Mouse (Mus musculus) heart, embryonic 10.5 days (tissue): Measurements from ENCODE around the gene Kcng3. TPM values are rescaled to one million over a fixed set of nuclear protein-coding genes. Genes with fewer than 3 reads are reported as not detected.

ENCODE experiments used
- DNase-seq: peaks from one replicate; pipeline ENCODE4 v3.0.0-alpha.2; 2017; ENCODE audit warnings: low spot score
- H3K27ac ChIP-seq: fragments of 300-500 bp; sonication (generic); 2 replicates; pipeline ENCODE4 v1.5.1; 2016; ENCODE audit warnings: mild to moderate bottlenecking
- H3K27me3 ChIP-seq: fragments of 300-500 bp; sonication (generic); 2 replicates; pipeline ENCODE4 v1.6.1; 2016; ENCODE audit warnings: mild to moderate bottlenecking; ENCODE audit not compliant: poor library complexity, insufficient read depth, severe bottlenecking
- H3K36me3 ChIP-seq: fragments of 300-500 bp; sonication (generic); 2 replicates; pipeline ENCODE4 v1.6.1; 2016; ENCODE audit warnings: mild to moderate bottlenecking, moderate library complexity
- H3K4me1 ChIP-seq: fragments of 300-500 bp; sonication (generic); 2 replicates; pipeline ENCODE4 v1.6.1; 2016; ENCODE audit warnings: mild to moderate bottlenecking
- H3K4me3 ChIP-seq: fragments of 300-500 bp; sonication (generic); 2 replicates; pipeline ENCODE4 v1.5.1; 2016; ENCODE audit warnings: mild to moderate bottlenecking, moderate library complexity
- H3K9me3 ChIP-seq: fragments of 300-500 bp; sonication (generic); 2 replicates; pipeline ENCODE4 v1.6.1; 2016; ENCODE audit warnings: mild to moderate bottlenecking, moderate library complexity
- WGBS: fragments of 180-500 bp; shearing (Covaris S2); methylation state at CpG from one replicate; pipeline ENCODE4 v1.1.7; 2016; 5-methylcytosine and 5-hydroxymethylcytosine counted together
- polyA plus RNA-seq: library from polyadenylated mRNA; unstranded; fragments of >200 nt; fragmentation: Nextera tagmentation; extraction: Ambion mirVana; gene quantifications from 2 replicates; pipeline ENCODE4 v1.2.1, GENCODE M21; 2016

Kcng3 gene
- polyA plus RNA-seq, 1 experiment from 2014 or later = not detected

GRCm38 (mm10) chr17:83600976-83601375 lies 30.7 kb downstream of the Kcng3 start:
- 85% methylated on average over 12 of the region's 12 CpGs for WGBS
- no peaks in the 10 kb centered on the region for H3K27me3 ChIP-seq
- no peaks in the 10 kb centered on the region for H3K4me1 ChIP-seq
- no peak overlapping the region for H3K4me3 ChIP-seq
- no peaks in the 10 kb centered on the region for H3K36me3 ChIP-seq
- no peak overlapping the region for H3K27ac ChIP-seq
- no peak for DNase-seq
- no peaks in the 10 kb centered on the region for H3K9me3 ChIP-seq

GRCm38 (mm10) chr17:83595966-83596365 lies 35.7 kb downstream of the Kcng3 start:
- Histone ChIP-seq H3K4me3 (no peak overlapping the region), H3K27ac (no peak overlapping the region), H3K36me3 (no peaks in the 10 kb centered on the region), H3K4me1 (no peaks in the 10 kb centered on the region), H3K27me3 (no peaks in the 10 kb centered on the region), H3K9me3 (no peaks in the 10 kb centered on the region)
- DNase-seq = no peak
- 81% methylated on average over 7 of the region's 7 CpGs for WGBS

GRCm38 (mm10) chr17:83594526-83594925 lies 37.2 kb downstream of the Kcng3 start:
- 67% methylated on average over 8 of the region's 8 CpGs for WGBS
- no peaks in the 10 kb centered on the region for H3K27me3 ChIP-seq
- H3K4me1 ChIP-seq = no peaks in the 10 kb centered on the region
- no peaks in the 10 kb centered on the region for H3K36me3 ChIP-seq
- no peaks in the 10 kb centered on the region for H3K9me3 ChIP-seq
- DNase-seq = no peak
- no peak overlapping the region for H3K4me3 ChIP-seq
- H3K27ac ChIP-seq = no peak overlapping the region

GRCm38 (mm10) chr17:83593396-83593795 lies 38.3 kb downstream of the Kcng3 start:
- WGBS = 88% methylated on average over 10 of the region's 10 CpGs
- Histone ChIP-seq H3K27ac (no peak overlapping the region), H3K4me1 (no peaks in the 10 kb centered on the region), H3K4me3 (no peak overlapping the region), H3K27me3 (no peaks in the 10 kb centered on the region), H3K36me3 (no peaks in the 10 kb centered on the region), H3K9me3 (no peaks in the 10 kb centered on the region)
- no peak for DNase-seq

- Histone ChIP-seq H3K27ac (no peak overlapping the region), H3K9me3 (no peaks in the 10 kb centered on the region), H3K36me3 (no peaks in the 10 kb centered on the region), H3K27me3 (no peaks in the 10 kb centered on the region), H3K4me3 (no peak overlapping the region), H3K4me1 (no peaks in the 10 kb centered on the region)
- DNase-seq = no peak
- 80% methylated on average over 6 of the region's 6 CpGs for WGBS
Observed at GRCm38 (mm10) chr17:83588663-83589341, 42.9 kb downstream of the Kcng3 start.

- 85% methylated on average over 8 of the region's 8 CpGs for WGBS
- DNase-seq = no peak
- no peaks in the 10 kb centered on the region for H3K9me3 ChIP-seq
- no peak overlapping the region for H3K27ac ChIP-seq
- H3K27me3 ChIP-seq = no peaks in the 10 kb centered on the region
- H3K36me3 ChIP-seq = no peaks in the 10 kb centered on the region
- H3K4me3 ChIP-seq = no peak overlapping the region
- no peaks in the 10 kb centered on the region for H3K4me1 ChIP-seq
Observed at GRCm38 (mm10) chr17:83587731-83588130, 44.0 kb downstream of the Kcng3 start.

GRCm38 (mm10) chr17:83582585-83582984 lies 49.1 kb downstream of the Kcng3 start:
- no peak overlapping the region for H3K4me3 ChIP-seq
- no peak for DNase-seq
- H3K9me3 ChIP-seq = no peaks in the 10 kb centered on the region
- no peaks in the 10 kb centered on the region for H3K27me3 ChIP-seq
- H3K27ac ChIP-seq = no peak overlapping the region
- no peaks in the 10 kb centered on the region for H3K4me1 ChIP-seq
- no peaks in the 10 kb centered on the region for H3K36me3 ChIP-seq
- WGBS = 47% methylated on average over 2 of the region's 2 CpGs

- no peak for DNase-seq
- Histone ChIP-seq H3K4me1 (no peaks in the 10 kb centered on the region), H3K27ac (no peak overlapping the region), H3K27me3 (no peaks in the 10 kb centered on the region), H3K36me3 (no peaks in the 10 kb centered on the region), H3K9me3 (no peaks in the 10 kb centered on the region), H3K4me3 (no peak overlapping the region)
- WGBS = 87% methylated on average over 5 of the region's 5 CpGs
Observed at GRCm38 (mm10) chr17:83580734-83581133, 51.0 kb downstream of the Kcng3 start.

- H3K27me3 ChIP-seq = no peaks in the 10 kb centered on the region
- 80% methylated on average over 11 of the region's 11 CpGs for WGBS
- H3K4me3 ChIP-seq = no peak overlapping the region
- DNase-seq = no peak
- peaks cover 5% of the 10 kb centered on the region for H3K4me1 ChIP-seq
- no peaks in the 10 kb centered on the region for H3K9me3 ChIP-seq
- no peaks in the 10 kb centered on the region for H3K36me3 ChIP-seq
- H3K27ac ChIP-seq = no peak overlapping the region
Observed at GRCm38 (mm10) chr17:83576810-83577371, 54.8 kb downstream of the Kcng3 start.

- H3K27me3 ChIP-seq = no peaks in the 10 kb centered on the region
- H3K4me3 ChIP-seq = no peak overlapping the region
- no peak overlapping the region for H3K27ac ChIP-seq
- WGBS = 89% methylated on average over 8 of the region's 8 CpGs
- DNase-seq = no peak
- no peaks in the 10 kb centered on the region for H3K9me3 ChIP-seq
- no peaks in the 10 kb centered on the region for H3K36me3 ChIP-seq
- H3K4me1 ChIP-seq = peaks cover 5% of the 10 kb centered on the region
Observed at GRCm38 (mm10) chr17:83574615-83575014, 57.1 kb downstream of the Kcng3 start.

GRCm38 (mm10) chr17:83573128-83573527 lies 58.6 kb downstream of the Kcng3 start:
- H3K27me3 ChIP-seq = no peaks in the 10 kb centered on the region
- no peak overlapping the region for H3K27ac ChIP-seq
- no peak for DNase-seq
- peaks cover 5% of the 10 kb centered on the region for H3K4me1 ChIP-seq
- no peaks in the 10 kb centered on the region for H3K9me3 ChIP-seq
- H3K36me3 ChIP-seq = no peaks in the 10 kb centered on the region
- H3K4me3 ChIP-seq = no peak overlapping the region
- whole genome bisulfite sequencing = 62% methylated on average over 6 of the region's 6 CpGs

- Histone ChIP-seq H3K9me3 (no peaks in the 10 kb centered on the region), H3K4me3 (no peak overlapping the region), H3K27me3 (no peaks in the 10 kb centered on the region), H3K27ac (no peak overlapping the region), H3K4me1 (peaks cover 5% of the 10 kb centered on the region), H3K36me3 (no peaks in the 10 kb centered on the region)
- no peak for DNase-seq
- WGBS = 54% methylated on average over 4 of the region's 4 CpGs
Observed at GRCm38 (mm10) chr17:83572366-83572765, 59.3 kb downstream of the Kcng3 start.

- no peak overlapping the region for H3K27ac ChIP-seq
- H3K36me3 ChIP-seq = no peaks in the 10 kb centered on the region
- no peaks in the 10 kb centered on the region for H3K27me3 ChIP-seq
- H3K4me1 ChIP-seq = peaks cover 10% of the 10 kb centered on the region
- no peaks in the 10 kb centered on the region for H3K9me3 ChIP-seq
- 60% methylated on average over 8 of the region's 8 CpGs for WGBS
- H3K4me3 ChIP-seq = no peak overlapping the region
- DNase-seq = no peak
Observed at GRCm38 (mm10) chr17:83567375-83567774, 64.3 kb downstream of the Kcng3 start.

- Histone ChIP-seq H3K4me1 (peaks cover 10% of the 10 kb centered on the region), H3K9me3 (no peaks in the 10 kb centered on the region), H3K36me3 (no peaks in the 10 kb centered on the region), H3K4me3 (no peak overlapping the region), H3K27me3 (no peaks in the 10 kb centered on the region), H3K27ac (no peak overlapping the region)
- no peak for DNase-seq
- 59% methylated on average over 4 of the region's 4 CpGs for WGBS
Observed at GRCm38 (mm10) chr17:83565506-83565905, 66.2 kb downstream of the Kcng3 start.
